Mouse (Mus musculus): ENCODE measurements around the gene St6galnac4. TPM values are rescaled to one million over a fixed set of nuclear protein-coding genes. Genes with fewer than 3 reads are reported as not detected.
A peak's percentile ranks its signal among the peaks of the same experiment; 100 is the strongest.

Gene St6galnac4
- polyA plus RNA-seq, 1 experiment from 2014 or later = 18.7 TPM

GRCm38 (mm10) chr2:32627266-32628043, 40.6 kb downstream of the St6galnac4 start:
- DNase-seq (ENCODE audit: low spot score) (no peak), ATAC-seq (no peak)
- Histone ChIP-seq H3K4me1 (ENCODE audit: control insufficient read depth, insufficient read depth, low read length) (peaks cover 30% of the 10 kb centered on the region), H3K27ac (ENCODE audit: low read depth, low read length) (no peak overlapping the region), H3K4me2 (ENCODE audit: low read length) (no peak overlapping the region), H3K9ac (ENCODE audit: low read length) (no peak overlapping the region), H3K9me3 (replicated peaks; ENCODE audit: control insufficient read depth, low read length) (no peaks in the 10 kb centered on the region), H3K27me3 (replicated peaks; ENCODE audit: control insufficient read depth, insufficient read depth, low read length) (no peaks in the 10 kb centered on the region), H3K36me3 (ENCODE audit: control insufficient read depth, insufficient read depth, low read length) (no peaks in the 10 kb centered on the region), H3K4me3 (ENCODE audit: low read depth, low read length) (no peak overlapping the region)
- 67% methylated on average over 20 of the region's 20 CpGs for whole genome bisulfite sequencing

- Histone ChIP-seq H3K9ac (ENCODE audit: low read length) (0 out of 2 replicates have a peak overlapping the region, but pooled peaks have one; percentile 13), H3K4me2 (ENCODE audit: low read length) (no peak overlapping the region; the same call in 1 of the 2 replicates), H3K4me3 (ENCODE audit: low read depth, low read length) (no peak overlapping the region), H3K36me3 (ENCODE audit: control insufficient read depth, insufficient read depth, low read length) (0 out of 2 replicates have a peak, but pooled peaks cover under 1% of the 10 kb centered on the region), H3K4me1 (ENCODE audit: control insufficient read depth, insufficient read depth, low read length) (peaks cover 30% of the 10 kb centered on the region), H3K27me3 (replicated peaks; ENCODE audit: control insufficient read depth, insufficient read depth, low read length) (no peaks in the 10 kb centered on the region), H3K9me3 (replicated peaks; ENCODE audit: control insufficient read depth, low read length) (no peaks in the 10 kb centered on the region), H3K27ac (ENCODE audit: low read depth, low read length) (no peak overlapping the region)
- ATAC-seq (no peak), DNase-seq (ENCODE audit: low spot score) (no peak)
- WGBS = 60% methylated on average over 4 of the region's 4 CpGs
Observed at GRCm38 (mm10) chr2:32628044-32628550, 41.2 kb downstream of the St6galnac4 start.

GRCm38 (mm10) chr2:32628729-32629128, 41.8 kb downstream of the St6galnac4 start:
- Histone ChIP-seq H3K4me3 (ENCODE audit: low read depth, low read length) (no peak overlapping the region), H3K27ac (ENCODE audit: low read depth, low read length) (peak overlapping the region; percentile 15; the same call in 1 of the 2 replicates), H3K27me3 (replicated peaks; ENCODE audit: control insufficient read depth, insufficient read depth, low read length) (no peaks in the 10 kb centered on the region), H3K4me2 (ENCODE audit: low read length) (no peak overlapping the region), H3K9ac (ENCODE audit: low read length) (peak overlapping the region; percentile 33), H3K4me1 (ENCODE audit: control insufficient read depth, insufficient read depth, low read length) (peaks cover 30% of the 10 kb centered on the region), H3K36me3 (ENCODE audit: control insufficient read depth, insufficient read depth, low read length) (peaks cover 7% of the 10 kb centered on the region; the same call in 1 of the 2 replicates), H3K9me3 (replicated peaks; ENCODE audit: control insufficient read depth, low read length) (no peaks in the 10 kb centered on the region)
- ATAC-seq (no peak; the same call in 1 of the 2 replicates), DNase-seq (ENCODE audit: low spot score) (peak; percentile 61)
- WGBS = 27% methylated on average over 5 of the region's 5 CpGs

GRCm38 (mm10) chr2:32629276-32629976, 42.5 kb downstream of the St6galnac4 start:
- Histone ChIP-seq H3K27ac (ENCODE audit: low read depth, low read length) (no peak overlapping the region; the same call in 1 of the 2 replicates), H3K4me1 (ENCODE audit: control insufficient read depth, insufficient read depth, low read length) (peaks cover 30% of the 10 kb centered on the region), H3K4me3 (ENCODE audit: low read depth, low read length) (no peak overlapping the region), H3K27me3 (replicated peaks; ENCODE audit: control insufficient read depth, insufficient read depth, low read length) (no peaks in the 10 kb centered on the region), H3K9ac (ENCODE audit: low read length) (peak overlapping the region; percentile 32; the same call in 1 of the 2 replicates), H3K36me3 (ENCODE audit: control insufficient read depth, insufficient read depth, low read length) (peaks cover 9% of the 10 kb centered on the region; the same call in 1 of the 2 replicates), H3K4me2 (ENCODE audit: low read length) (peak overlapping the region; percentile 26; the same call in 1 of the 2 replicates), H3K9me3 (replicated peaks; ENCODE audit: control insufficient read depth, low read length) (no peaks in the 10 kb centered on the region)
- ATAC-seq = peak; percentile 33; the same call in 1 of the 2 replicates
- WGBS = 30% methylated on average over 9 of the region's 9 CpGs
- peak; percentile 80 for DNase-seq (ENCODE audit: low spot score)

- DNase-seq (ENCODE audit: low spot score) = no peak
- H3K27ac ChIP-seq (ENCODE audit: low read depth, low read length) = no peak overlapping the region
- no peak overlapping the region for H3K9ac ChIP-seq (ENCODE audit: low read length)
- ATAC-seq = no peak
- H3K4me2 ChIP-seq (ENCODE audit: low read length) = no peak overlapping the region
- H3K27me3 ChIP-seq (replicated peaks; ENCODE audit: control insufficient read depth, insufficient read depth, low read length) = no peaks in the 10 kb centered on the region
- WGBS = 80% methylated on average over 9 of the region's 9 CpGs
- peaks cover 27% of the 10 kb centered on the region for H3K4me1 ChIP-seq (ENCODE audit: control insufficient read depth, insufficient read depth, low read length)
- peaks cover 9% of the 10 kb centered on the region; the same call in 1 of the 2 replicates for H3K36me3 ChIP-seq (ENCODE audit: control insufficient read depth, insufficient read depth, low read length)
- H3K4me3 ChIP-seq (ENCODE audit: low read depth, low read length) = no peak overlapping the region
- no peaks in the 10 kb centered on the region for H3K9me3 ChIP-seq (replicated peaks; ENCODE audit: control insufficient read depth, low read length)
Observed at GRCm38 (mm10) chr2:32630036-32630435, 43.1 kb downstream of the St6galnac4 start.

GRCm38 (mm10) chr2:32631046-32631445, 44.2 kb downstream of the St6galnac4 start:
- DNase-seq (ENCODE audit: low spot score) (no peak), ATAC-seq (no peak)
- no peak overlapping the region for H3K4me2 ChIP-seq (ENCODE audit: low read length)
- no peak overlapping the region for H3K4me3 ChIP-seq (ENCODE audit: low read depth, low read length)
- no peak overlapping the region for H3K9ac ChIP-seq (ENCODE audit: low read length)
- H3K9me3 ChIP-seq (replicated peaks; ENCODE audit: control insufficient read depth, low read length) = no peaks in the 10 kb centered on the region
- no peaks in the 10 kb centered on the region for H3K27me3 ChIP-seq (replicated peaks; ENCODE audit: control insufficient read depth, insufficient read depth, low read length)
- 87% methylated on average over 10 of the region's 10 CpGs for WGBS
- H3K27ac ChIP-seq (ENCODE audit: low read depth, low read length) = no peak overlapping the region
- H3K4me1 ChIP-seq (ENCODE audit: control insufficient read depth, insufficient read depth, low read length) = peaks cover 19% of the 10 kb centered on the region
- peaks cover 9% of the 10 kb centered on the region; the same call in 1 of the 2 replicates for H3K36me3 ChIP-seq (ENCODE audit: control insufficient read depth, insufficient read depth, low read length)

- DNase-seq (ENCODE audit: low spot score) (peak; percentile 81), ATAC-seq (peak; percentile 52; the same call in 1 of the 2 replicates)
- Histone ChIP-seq H3K27ac (ENCODE audit: low read depth, low read length) (no peak overlapping the region), H3K36me3 (ENCODE audit: control insufficient read depth, insufficient read depth, low read length) (peaks cover 9% of the 10 kb centered on the region; the same call in 1 of the 2 replicates), H3K4me1 (ENCODE audit: control insufficient read depth, insufficient read depth, low read length) (peaks cover 14% of the 10 kb centered on the region), H3K4me3 (ENCODE audit: low read depth, low read length) (no peak overlapping the region), H3K9me3 (replicated peaks; ENCODE audit: control insufficient read depth, low read length) (no peaks in the 10 kb centered on the region), H3K9ac (ENCODE audit: low read length) (no peak overlapping the region), H3K27me3 (replicated peaks; ENCODE audit: control insufficient read depth, insufficient read depth, low read length) (no peaks in the 10 kb centered on the region), H3K4me2 (ENCODE audit: low read length) (no peak overlapping the region)
- WGBS = 56% methylated on average over 7 of the region's 7 CpGs
Observed at GRCm38 (mm10) chr2:32631737-32632394, 45.0 kb downstream of the St6galnac4 start.

GRCm38 (mm10) chr2:32633660-32634059, 46.8 kb downstream of the St6galnac4 start:
- ATAC-seq = no peak
- Histone ChIP-seq H3K27ac (ENCODE audit: low read depth, low read length) (no peak overlapping the region), H3K4me2 (ENCODE audit: low read length) (no peak overlapping the region), H3K9ac (ENCODE audit: low read length) (no peak overlapping the region), H3K27me3 (replicated peaks; ENCODE audit: control insufficient read depth, insufficient read depth, low read length) (no peaks in the 10 kb centered on the region), H3K4me3 (ENCODE audit: low read depth, low read length) (no peak overlapping the region), H3K4me1 (ENCODE audit: control insufficient read depth, insufficient read depth, low read length) (peaks cover 10% of the 10 kb centered on the region), H3K9me3 (replicated peaks; ENCODE audit: control insufficient read depth, low read length) (no peaks in the 10 kb centered on the region), H3K36me3 (ENCODE audit: control insufficient read depth, insufficient read depth, low read length) (peaks cover 9% of the 10 kb centered on the region; the same call in 1 of the 2 replicates)
- WGBS = 76% methylated on average over 5 of the region's 5 CpGs
- DNase-seq (ENCODE audit: low spot score) = no peak

All from forebrain, embryonic 14.5 days (tissue).